Comparison of ENCODE assay signal across 20 mouse cellular contexts in the genomic region with DNA sequence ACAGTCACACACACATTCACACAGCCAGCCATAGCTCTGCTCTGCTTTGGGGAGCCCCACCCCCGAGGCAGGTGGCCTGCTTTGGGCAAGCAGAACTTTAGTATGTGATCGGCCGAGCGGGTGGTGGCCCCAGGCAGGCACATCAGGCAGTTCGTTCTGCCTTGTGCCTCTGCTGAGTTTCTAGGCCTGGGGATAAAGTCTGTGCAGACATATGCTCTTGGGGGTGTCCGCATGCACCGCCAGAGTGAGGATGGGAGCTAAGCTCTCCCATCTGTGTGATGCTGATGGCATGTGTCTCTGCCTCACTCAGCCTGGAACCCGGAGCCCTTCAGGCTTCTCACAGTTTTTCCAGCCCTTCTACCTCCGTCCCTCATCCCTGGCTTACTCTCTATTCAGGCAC.
DNase-seq lines count a peak whose midpoint lies in the region; ATAC-seq lines count a peak whose summit lies in the region.
"Had no signal": no experiment of that assay in that cellular context is flagged by ENCODE, and none has a peak within 500 bp of the region (broad histone marks: within the 10 kb centered on the region; RNA-seq: fewer than 3 reads in every experiment).

No protein-coding gene starts in this region.

- no peak overlapping the region for H3K27ac ChIP-seq in forebrain, embryonic 14.5 days (ENCODE audit: low read depth, low read length)
- H3K27ac ChIP-seq in forebrain, embryonic 11.5 days (ENCODE audit: low read depth, low read length) = no peak overlapping the region
- peak overlapping the region; percentile 37; the same call in 1 of the 2 replicates for H3K27ac ChIP-seq in midbrain, embryonic 13.5 days
- H3K27ac ChIP-seq in midbrain, embryonic 16.5 days (ENCODE audit: low read length) = no peak overlapping the region
- H3K27ac ChIP-seq: heart, embryonic 10.5 days; limb, embryonic 12.5 days; liver, embryonic 14.5 days had no signal

- no peaks in the 10 kb centered on the region for H3K27me3 ChIP-seq in forebrain, embryonic 14.5 days (replicated peaks; ENCODE audit: control insufficient read depth, insufficient read depth, low read length)
- no peaks in the 10 kb centered on the region for H3K27me3 ChIP-seq in forebrain, embryonic 11.5 days (ENCODE audit: control insufficient read depth, insufficient read depth, low read length)
- H3K27me3 ChIP-seq in midbrain, embryonic 13.5 days = no peaks in the 10 kb centered on the region
- no peaks in the 10 kb centered on the region for H3K27me3 ChIP-seq in midbrain, embryonic 16.5 days (ENCODE audit: control insufficient read depth, insufficient read depth, low read depth, low read length)

- H3K4me2 ChIP-seq in forebrain, embryonic 14.5 days (ENCODE audit: low read length) = no peak overlapping the region
- H3K4me2 ChIP-seq in forebrain, embryonic 11.5 days (ENCODE audit: low read depth, low read length, severe bottlenecking) = no peak overlapping the region
- H3K4me2 ChIP-seq in midbrain, embryonic 13.5 days (replicated peaks) = no peak overlapping the region
- H3K4me2 ChIP-seq in midbrain, embryonic 16.5 days (ENCODE audit: low read length) = no peak overlapping the region
- H3K4me2 ChIP-seq: limb, embryonic 12.5 days had no signal

- no peak overlapping the region for H3K9ac ChIP-seq in forebrain, embryonic 14.5 days (ENCODE audit: low read length)
- no peak overlapping the region for H3K9ac ChIP-seq in forebrain, embryonic 11.5 days (ENCODE audit: low read length)
- H3K9ac ChIP-seq in midbrain, embryonic 13.5 days (replicated peaks) = 0 out of 2 replicates have a peak overlapping the region, but pooled peaks have one; percentile 19
- H3K9ac ChIP-seq in midbrain, embryonic 16.5 days (ENCODE audit: low read depth, low read length) = no peak overlapping the region
- H3K9ac ChIP-seq: limb, embryonic 12.5 days; liver, embryonic 14.5 days had no signal

- DNase-seq in forebrain, embryonic 14.5 days (ENCODE audit: low spot score) = peak; percentile 59
- DNase-seq in forebrain, embryonic 11.5 days (ENCODE audit: low spot score) = no peak
- DNase-seq in layer of hippocampus, adult 11-12 months (ENCODE audit: low spot score) = peak; percentile 49
- peak; percentile 14 to 24 for DNase-seq in layer of hippocampus, postnatal 25 days (ENCODE audit: extremely low spot score in 1 of 2, low spot score in 1 of 2)
- DNase-seq in ovary, adult 18-20 months (ENCODE audit: low spot score) = no peak
- DNase-seq: adrenal gland, adult 2 months; cerebellum, adult 11-12 months; cerebellum, postnatal 25 days; gastrocnemius, postnatal 25 days; heart, postnatal 10 days; kidney, adult 18-20 months; kidney, postnatal 14 days; spleen, adult 18-20 months; thymus, adult 2 months had no signal

- no peaks in the 10 kb centered on the region for H3K9me3 ChIP-seq in forebrain, embryonic 14.5 days (replicated peaks; ENCODE audit: control insufficient read depth, low read length)
- no peaks in the 10 kb centered on the region for H3K9me3 ChIP-seq in forebrain, embryonic 11.5 days (ENCODE audit: control insufficient read depth, low read length)
- no peaks in the 10 kb centered on the region for H3K9me3 ChIP-seq in midbrain, embryonic 13.5 days
- no peaks in the 10 kb centered on the region for H3K9me3 ChIP-seq in midbrain, embryonic 16.5 days (replicated peaks; ENCODE audit: control insufficient read depth, low read length, poor library complexity, severe bottlenecking)
- H3K9me3 ChIP-seq: heart, embryonic 10.5 days; limb, embryonic 12.5 days had no signal

- peaks cover 21% of the 10 kb centered on the region for H3K4me1 ChIP-seq in forebrain, embryonic 14.5 days (ENCODE audit: control insufficient read depth, insufficient read depth, low read length)
- no peaks in the 10 kb centered on the region; the same call in 1 of the 2 replicates for H3K4me1 ChIP-seq in forebrain, embryonic 11.5 days (replicated peaks; ENCODE audit: control insufficient read depth, insufficient read depth, low read length)
- H3K4me1 ChIP-seq in midbrain, embryonic 13.5 days (replicated peaks) = peaks cover 72% of the 10 kb centered on the region
- peaks cover 26% of the 10 kb centered on the region for H3K4me1 ChIP-seq in midbrain, embryonic 16.5 days (ENCODE audit: control insufficient read depth, insufficient read depth, low read length)

- H3K36me3 ChIP-seq in forebrain, embryonic 14.5 days (ENCODE audit: control insufficient read depth, insufficient read depth, low read length) = no peaks in the 10 kb centered on the region
- no peaks in the 10 kb centered on the region for H3K36me3 ChIP-seq in forebrain, embryonic 11.5 days (ENCODE audit: control insufficient read depth, insufficient read depth, low read length)
- no peaks in the 10 kb centered on the region for H3K36me3 ChIP-seq in midbrain, embryonic 13.5 days
- H3K36me3 ChIP-seq in midbrain, embryonic 16.5 days (ENCODE audit: control insufficient read depth, insufficient read depth, low read length) = no peaks in the 10 kb centered on the region
- H3K36me3 ChIP-seq: heart, embryonic 10.5 days; limb, embryonic 12.5 days had no signal

- ATAC-seq in forebrain, embryonic 14.5 days = peak; percentile 61
- no peak for ATAC-seq in forebrain, embryonic 11.5 days (replicated peaks; ENCODE audit: low FRiP score)
- peak; percentile 28; the same call in 1 of the 2 replicates for ATAC-seq in midbrain, embryonic 13.5 days
- no peak for ATAC-seq in midbrain, embryonic 16.5 days
- no peak for ATAC-seq in frontal cortex, adult (ENCODE audit: low TSS enrichment)

- 56% methylated on average over 9 of the region's 9 CpGs for WGBS in forebrain, embryonic 14.5 days
- WGBS in forebrain, embryonic 11.5 days = 73% methylated on average over 9 of the region's 9 CpGs
- 57% methylated on average over 9 of the region's 9 CpGs for WGBS in midbrain, embryonic 13.5 days
- 51% methylated on average over 9 of the region's 9 CpGs for WGBS in midbrain, embryonic 16.5 days

- no peak overlapping the region for H3K4me3 ChIP-seq in forebrain, embryonic 14.5 days (ENCODE audit: low read depth, low read length)
- H3K4me3 ChIP-seq in forebrain, embryonic 11.5 days (ENCODE audit: low read depth, low read length) = no peak overlapping the region
- H3K4me3 ChIP-seq in midbrain, embryonic 13.5 days (replicated peaks) = no peak overlapping the region
- no peak overlapping the region for H3K4me3 ChIP-seq in midbrain, embryonic 16.5 days (ENCODE audit: low read depth, low read length)
- H3K4me3 ChIP-seq: heart, embryonic 10.5 days; limb, embryonic 12.5 days had no signal

Comparison
In these comparisons a context has a peak if more than half of its experiments do, and no peak if none do; other contexts are left out.
1. ATAC-seq: peak in forebrain, embryonic 14.5 days (single experiment) and midbrain, embryonic 13.5 days (single experiment); none in forebrain, embryonic 11.5 days (single experiment), midbrain, embryonic 16.5 days (single experiment) and frontal cortex, adult (single experiment).
2. DNase-seq: peak in forebrain, embryonic 14.5 days (single experiment), layer of hippocampus, adult 11-12 months (single experiment) and layer of hippocampus, postnatal 25 days (2 of 2); none in forebrain, embryonic 11.5 days (single experiment) and ovary, adult 18-20 months (single experiment).